Mouse (Mus musculus): ENCODE data around the gene Muc20.

Muc20 gene

GRCm38 (mm10) chr16:32790056-32790455 lies 7.2 kb downstream of the Muc20 start:
- no peak for DNase-seq

GRCm38 (mm10) chr16:32784840-32785239 lies 12.4 kb downstream of the Muc20 start:
- no peak for DNase-seq

- DNase-seq, result no peak
These were observed 13.7 kb downstream of the Muc20 start for GRCm38 (mm10) chr16:32783324-32784062.

- no peak for DNase-seq
These were observed 18.3 kb downstream of the Muc20 start for GRCm38 (mm10) chr16:32778956-32779355.

- DNase-seq, result no peak
These were observed 20.6 kb downstream of the Muc20 start for GRCm38 (mm10) chr16:32776676-32777075.

GRCm38 (mm10) chr16:32766904-32767303 lies 30.3 kb downstream of the Muc20 start:
- no peak for DNase-seq

- DNase-seq, result no peak
These were observed 32.3 kb downstream of the Muc20 start for GRCm38 (mm10) chr16:32764961-32765360.

GRCm38 (mm10) chr16:32764550-32764949 lies 32.7 kb downstream of the Muc20 start:
- DNase-seq, result no peak

- DNase-seq, result no peak
These were observed 46.8 kb downstream of the Muc20 start for GRCm38 (mm10) chr16:32750242-32751127.

GRCm38 (mm10) chr16:32745852-32746251 lies 51.4 kb downstream of the Muc20 start:
- DNase-seq, result no peak

- DNase-seq, result no peak
These were observed 54.5 kb downstream of the Muc20 start for GRCm38 (mm10) chr16:32742712-32743111.

- no peak for DNase-seq
These were observed 55.9 kb downstream of the Muc20 start for GRCm38 (mm10) chr16:32741366-32741765.

- no peak for DNase-seq
These were observed 57.1 kb downstream of the Muc20 start for GRCm38 (mm10) chr16:32740003-32740663.

- no peak for DNase-seq
These were observed 61.2 kb downstream of the Muc20 start for GRCm38 (mm10) chr16:32736022-32736421.

GRCm38 (mm10) chr16:32735586-32735985 lies 61.6 kb downstream of the Muc20 start, which contains the start of gene Muc4:
TSS of gene Muc4 (plus strand) at chr16:32735886.
- DNase-seq, result no peak

- DNase-seq, result no peak
These were observed 64.0 kb downstream of the Muc20 start for GRCm38 (mm10) chr16:32733213-32733612.

- DNase-seq, result no peak
These were observed 68.5 kb downstream of the Muc20 start for GRCm38 (mm10) chr16:32728730-32729129.

GRCm38 (mm10) chr16:32728240-32728639 lies 69.0 kb downstream of the Muc20 start:
- no peak for DNase-seq

Data from thymus, postnatal 25 days (tissue).